9 mouse cellular contexts compared by ENCODE assay signal in genomic region chr19:40222307-40222706, GRCm38 (mm10). TPM values are rescaled to one million over a fixed set of nuclear protein-coding genes. Genes with fewer than 3 reads are reported as not detected.
"Had no signal": no experiment of that assay in that cellular context is flagged by ENCODE, and none has a peak within 500 bp of the region (broad histone marks: within the 10 kb centered on the region; RNA-seq: fewer than 3 reads in every experiment).

No protein-coding gene starts in this region.

RNA-seq across cellular contexts. Expression of gene Cyp2c70, which starts 35.2 kb away (rescaled TPM):
- total RNA-seq: neutrophil, adult 5-6 weeks had no signal
- polyA plus RNA-seq: neural tube, embryonic 13.5 days; neural tube, embryonic 14.5 days; neural tube, embryonic 15.5 days; small intestine, adult 2 months; spleen, adult 2 months; testis, adult 2 months; thymus, postnatal 0 days; urinary bladder, adult 2 months had no signal
